Mouse (Mus musculus): ENCODE data around the gene Socs1. TPM values are rescaled to one million over a fixed set of nuclear protein-coding genes. Genes with fewer than 3 reads are reported as not detected.

Gene Socs1
- total RNA-seq, 2 experiments from 2014 or later = 1.2 TPM; not detected in 1

- no peak for ATAC-seq (replicated peaks; ENCODE audit: low FRiP score, poor library complexity, severe bottlenecking)
These were observed 16.5 kb downstream of the Socs1 start for GRCm38 (mm10) chr16:10768821-10769220.

GRCm38 (mm10) chr16:10767158-10767557 is 18.2 kb downstream of the Socs1 start:
- peak; percentile 81 for ATAC-seq (replicated peaks; ENCODE audit: low FRiP score, poor library complexity, severe bottlenecking)

- ATAC-seq (replicated peaks; ENCODE audit: low FRiP score, poor library complexity, severe bottlenecking) = no peak
These were observed 21.0 kb downstream of the Socs1 start for GRCm38 (mm10) chr16:10764323-10764722.

GRCm38 (mm10) chr16:10763540-10764264 is 21.6 kb downstream of the Socs1 start:
- ATAC-seq (replicated peaks; ENCODE audit: low FRiP score, poor library complexity, severe bottlenecking) = no peak

- ATAC-seq (replicated peaks; ENCODE audit: low FRiP score, poor library complexity, severe bottlenecking) = no peak
These were observed 22.7 kb downstream of the Socs1 start for GRCm38 (mm10) chr16:10762569-10763180.

GRCm38 (mm10) chr16:10761182-10761581 is 24.2 kb downstream of the Socs1 start:
- no peak for ATAC-seq (replicated peaks; ENCODE audit: low FRiP score, poor library complexity, severe bottlenecking)

GRCm38 (mm10) chr16:10756168-10756567 is 29.2 kb downstream of the Socs1 start:
- ATAC-seq (replicated peaks; ENCODE audit: low FRiP score, poor library complexity, severe bottlenecking) = no peak

- ATAC-seq (replicated peaks; ENCODE audit: low FRiP score, poor library complexity, severe bottlenecking) = no peak
These were observed 30.6 kb downstream of the Socs1 start for GRCm38 (mm10) chr16:10754521-10755296.

GRCm38 (mm10) chr16:10749824-10750223 is 35.5 kb downstream of the Socs1 start:
- no peak for ATAC-seq (replicated peaks; ENCODE audit: low FRiP score, poor library complexity, severe bottlenecking)

- ATAC-seq (replicated peaks; ENCODE audit: low FRiP score, poor library complexity, severe bottlenecking) = no peak
These were observed 36.1 kb downstream of the Socs1 start for GRCm38 (mm10) chr16:10749226-10749625.

GRCm38 (mm10) chr16:10741082-10741481 is 44.3 kb downstream of the Socs1 start:
- ATAC-seq (replicated peaks; ENCODE audit: low FRiP score, poor library complexity, severe bottlenecking) = no peak

GRCm38 (mm10) chr16:10739854-10740398 is 45.4 kb downstream of the Socs1 start:
- no peak for ATAC-seq (replicated peaks; ENCODE audit: low FRiP score, poor library complexity, severe bottlenecking)

GRCm38 (mm10) chr16:10738866-10739265 is 46.5 kb downstream of the Socs1 start:
- ATAC-seq (replicated peaks; ENCODE audit: low FRiP score, poor library complexity, severe bottlenecking) = no peak

GRCm38 (mm10) chr16:10737571-10737970 is 47.8 kb downstream of the Socs1 start:
- ATAC-seq (replicated peaks; ENCODE audit: low FRiP score, poor library complexity, severe bottlenecking) = no peak

- ATAC-seq (replicated peaks; ENCODE audit: low FRiP score, poor library complexity, severe bottlenecking) = no peak
These were observed 49.0 kb downstream of the Socs1 start for GRCm38 (mm10) chr16:10736364-10736763.

GRCm38 (mm10) chr16:10735781-10736180 is 49.6 kb downstream of the Socs1 start:
- no peak for ATAC-seq (replicated peaks; ENCODE audit: low FRiP score, poor library complexity, severe bottlenecking)

GRCm38 (mm10) chr16:10732421-10732820 is 52.9 kb downstream of the Socs1 start:
- ATAC-seq (replicated peaks; ENCODE audit: low FRiP score, poor library complexity, severe bottlenecking) = peak; percentile 82

Measured in erythroblast, adult 5-6 weeks (primary cell).